Mouse (Mus musculus) myocyte (in vitro differentiated cells): ENCODE measurements at regions not wholly inside any gene's neighbourhood (a gene's known extent, or its start where the extent isn't known, plus 50 kb on each side); places are given as distances from the start of the nearest gene placed in this dataset.

Experiments
- H3K27me3 ChIP-seq: one replicate; pipeline ENCODE4 v1.6.1; 2011; ENCODE audit not compliant: control insufficient read depth, insufficient read depth, insufficient read length
- H3K36me3 ChIP-seq: one replicate; pipeline ENCODE4 v1.6.1; 2011; ENCODE audit not compliant: control insufficient read depth, insufficient read depth
- H3K4me2 ChIP-seq: one replicate; pipeline ENCODE4 v1.6.1; 2011; ENCODE audit warnings: low read depth, control low read depth
- H3K4me3 ChIP-seq: one replicate; pipeline ENCODE4 v1.5.1; 2011; ENCODE audit warnings: mild to moderate bottlenecking, control low read depth, moderate library complexity
- H3K79me2 ChIP-seq: one replicate; pipeline ENCODE4 v1.6.1; 2011; ENCODE audit not compliant: control insufficient read depth, insufficient read depth
- H3ac ChIP-seq: one replicate; pipeline ENCODE4 v1.6.1; 2011; ENCODE audit not compliant: control insufficient read depth, insufficient read length
- CEBPB ChIP-seq: IDR thresholded peaks from 2 replicates; pipeline ENCODE4 v1.6.1; 2011; ENCODE audit warnings: mild to moderate bottlenecking, moderate library complexity; ENCODE audit not compliant: poor library complexity, insufficient read depth, severe bottlenecking
- E2F4 ChIP-seq: IDR thresholded peaks from one replicate; pipeline ENCODE4 v1.6.1; 2011; ENCODE audit warnings: mild to moderate bottlenecking, control low read depth, moderate library complexity; ENCODE audit not compliant: insufficient read depth
- MAX ChIP-seq: IDR thresholded peaks from one replicate; pipeline ENCODE4 v1.6.1; 2011; ENCODE audit warnings: low read depth, mild to moderate bottlenecking, control low read depth
- MYOD1 ChIP-seq, 3 experiments: IDR thresholded peaks; one replicate each; pipeline ENCODE4 v1.6.1; 2011; ENCODE audit warnings: control low read depth in 2 of 3, low read depth in 2 of 3, mild to moderate bottlenecking in 2 of 3, moderate library complexity in 1 of 3; ENCODE audit not compliant: insufficient read length in 2 of 3, control insufficient read depth in 1 of 3
- MYOG ChIP-seq, 3 experiments: IDR thresholded peaks; one replicate each; pipeline ENCODE4 v1.6.1; 2011; ENCODE audit warnings: control low read depth in 2 of 3, low read depth in 2 of 3, mild to moderate bottlenecking in 2 of 3; ENCODE audit not compliant: insufficient read length in 2 of 3, control insufficient read depth in 1 of 3, insufficient read depth in 1 of 3
- POLR2A ChIP-seq: IDR thresholded peaks from one replicate; pipeline ENCODE4 v1.6.1; 2011; ENCODE audit warnings: low read depth, mild to moderate bottlenecking, control low read depth, moderate library complexity; ENCODE audit not compliant: insufficient read length
- POLR2AphosphoS2 ChIP-seq: IDR thresholded peaks from one replicate; pipeline ENCODE4 v1.6.1; 2011; ENCODE audit warnings: low read depth, control low read depth; ENCODE audit not compliant: insufficient read length
- REST ChIP-seq: IDR thresholded peaks from one replicate; pipeline ENCODE4 v1.6.1; 2011; ENCODE audit warnings: mild to moderate bottlenecking, control low read depth, moderate library complexity; ENCODE audit not compliant: insufficient read depth, insufficient read length
- SRF ChIP-seq: IDR thresholded peaks from one replicate; pipeline ENCODE4 v1.6.1; 2011; ENCODE audit warnings: low read depth; ENCODE audit not compliant: control insufficient read depth, insufficient read length
- TCF12 ChIP-seq: IDR thresholded peaks from one replicate; pipeline ENCODE4 v1.6.1; 2011; ENCODE audit warnings: mild to moderate bottlenecking, control low read depth; ENCODE audit not compliant: poor library complexity, insufficient read depth, severe bottlenecking
- TCF3 ChIP-seq: IDR thresholded peaks from one replicate; pipeline ENCODE4 v1.6.1; 2011; ENCODE audit warnings: low read depth, control low read depth; ENCODE audit not compliant: insufficient read length
- USF1 ChIP-seq: IDR thresholded peaks from one replicate; pipeline ENCODE4 v1.6.1; 2011; ENCODE audit warnings: low read depth, mild to moderate bottlenecking, control low read depth, moderate library complexity

- TF ChIP-seq REST (no peak), E2F4 (no peak), MAX (no peak), MYOG (IDR thresholded peaks at IDR 0.05; ENCODE audit: control insufficient read depth in 1 of 3, insufficient read depth in 1 of 3, insufficient read length in 2 of 3, low read depth in 2 of 3) (no peak), POLR2AphosphoS2 (no peak), CEBPB (no peak), MYOD1 (IDR thresholded peaks at IDR 0.05; ENCODE audit: control insufficient read depth in 1 of 3, insufficient read length in 2 of 3, low read depth in 2 of 3) (no peak), USF1 (no peak), TCF12 (no peak), POLR2A (no peak), TCF3 (no peak), SRF (no peak)
- Histone ChIP-seq H3K27me3 (no peaks in the 10 kb centered on the region), H3K79me2 (no peaks in the 10 kb centered on the region), H3K4me2 (no peak overlapping the region), H3K36me3 (no peaks in the 10 kb centered on the region), H3K4me3 (no peak overlapping the region), H3ac (no peak overlapping the region)
Measured at GRCm38 (mm10) chr14:25306166-25306565, 152.8 kb upstream of the Zmiz1 start.

- Histone ChIP-seq H3K79me2 (no peaks in the 10 kb centered on the region), H3ac (no peak overlapping the region), H3K27me3 (no peaks in the 10 kb centered on the region), H3K36me3 (no peaks in the 10 kb centered on the region), H3K4me2 (no peak overlapping the region), H3K4me3 (no peak overlapping the region)
- TF ChIP-seq POLR2A (no peak), TCF3 (no peak), MAX (no peak), TCF12 (no peak), POLR2AphosphoS2 (no peak), REST (no peak), SRF (no peak), MYOG (IDR thresholded peaks at IDR 0.05; ENCODE audit: control insufficient read depth in 1 of 3, insufficient read depth in 1 of 3, insufficient read length in 2 of 3, low read depth in 2 of 3) (no peak), USF1 (no peak), E2F4 (no peak), MYOD1 (IDR thresholded peaks at IDR 0.05; ENCODE audit: control insufficient read depth in 1 of 3, insufficient read length in 2 of 3, low read depth in 2 of 3) (no peak), CEBPB (no peak)
Measured at GRCm38 (mm10) chr14:25306961-25307654, 151.9 kb upstream of the Zmiz1 start.

- H3K36me3 ChIP-seq, result no peaks in the 10 kb centered on the region
- TF ChIP-seq TCF12 (no peak), POLR2A (no peak), SRF (no peak), POLR2AphosphoS2 (no peak), CEBPB (no peak), MAX (no peak), MYOD1 (IDR thresholded peaks at IDR 0.05; ENCODE audit: control insufficient read depth in 1 of 3, insufficient read length in 2 of 3, low read depth in 2 of 3) (no peak), REST (no peak), E2F4 (no peak), MYOG (IDR thresholded peaks at IDR 0.05; ENCODE audit: control insufficient read depth in 1 of 3, insufficient read depth in 1 of 3, insufficient read length in 2 of 3, low read depth in 2 of 3) (no peak), USF1 (no peak), TCF3 (no peak)
Measured at GRCm38 (mm10) chr14:25308051-25308450, 150.9 kb upstream of the Zmiz1 start.

GRCm38 (mm10) chr14:25310671-25311151 lies 148.3 kb upstream of the Zmiz1 start:
- Histone ChIP-seq H3K4me3 (no peak overlapping the region), H3K4me2 (peak overlapping the region; percentile 26), H3K27me3 (no peaks in the 10 kb centered on the region), H3ac (no peak overlapping the region), H3K36me3 (no peaks in the 10 kb centered on the region), H3K79me2 (no peaks in the 10 kb centered on the region)
- no peak for TF ChIP-seq MYOG (IDR thresholded peaks at IDR 0.05; ENCODE audit: control insufficient read depth in 1 of 3, insufficient read depth in 1 of 3, insufficient read length in 2 of 3, low read depth in 2 of 3)
- peak; percentile 54 for TF ChIP-seq POLR2A
- TF ChIP-seq TCF3, result no peak

More at GRCm38 (mm10) chr14:25308051-25308450, 150.9 kb upstream of the Zmiz1 start:
- no peaks in the 10 kb centered on the region for H3K27me3 ChIP-seq
- no peaks in the 10 kb centered on the region for H3K79me2 ChIP-seq
- H3K4me2 ChIP-seq, result no peak overlapping the region
- no peak overlapping the region for H3ac ChIP-seq
- H3K4me3 ChIP-seq, result no peak overlapping the region

- H3K4me2 ChIP-seq, result peak overlapping the region; percentile 26
Measured at GRCm38 (mm10) chr14:25311475-25311874, 147.5 kb upstream of the Zmiz1 start.

More at GRCm38 (mm10) chr14:25311475-25311874, 147.5 kb upstream of the Zmiz1 start:
- H3K36me3 ChIP-seq, result no peaks in the 10 kb centered on the region
- H3K27me3 ChIP-seq, result no peaks in the 10 kb centered on the region
- H3K79me2 ChIP-seq, result no peaks in the 10 kb centered on the region
- no peak overlapping the region for H3ac ChIP-seq
- no peak for TF ChIP-seq POLR2A
- no peak for TF ChIP-seq CEBPB
- TF ChIP-seq MYOD1 (IDR thresholded peaks at IDR 0.05; ENCODE audit: control insufficient read depth in 1 of 3, insufficient read length in 2 of 3, low read depth in 2 of 3), result no peak
- no peak for TF ChIP-seq E2F4
- TF ChIP-seq MYOG (IDR thresholded peaks at IDR 0.05; ENCODE audit: control insufficient read depth in 1 of 3, insufficient read depth in 1 of 3, insufficient read length in 2 of 3, low read depth in 2 of 3), result no peak
- no peak for TF ChIP-seq USF1
- no peak for TF ChIP-seq SRF
- TF ChIP-seq TCF12, result no peak
- no peak for TF ChIP-seq REST
- H3K4me3 ChIP-seq, result no peak overlapping the region
